Mouse (Mus musculus): Measurements from ENCODE around the gene Id4. TPM values are rescaled to one million over a fixed set of nuclear protein-coding genes. Genes with fewer than 3 reads are reported as not detected.

Gene Id4
- polyA plus RNA-seq (2016; fragmentation: Nextera tagmentation; extraction: Ambion mirVana) = 18.6 and 19.2 TPM in 2 replicates

DNA sequence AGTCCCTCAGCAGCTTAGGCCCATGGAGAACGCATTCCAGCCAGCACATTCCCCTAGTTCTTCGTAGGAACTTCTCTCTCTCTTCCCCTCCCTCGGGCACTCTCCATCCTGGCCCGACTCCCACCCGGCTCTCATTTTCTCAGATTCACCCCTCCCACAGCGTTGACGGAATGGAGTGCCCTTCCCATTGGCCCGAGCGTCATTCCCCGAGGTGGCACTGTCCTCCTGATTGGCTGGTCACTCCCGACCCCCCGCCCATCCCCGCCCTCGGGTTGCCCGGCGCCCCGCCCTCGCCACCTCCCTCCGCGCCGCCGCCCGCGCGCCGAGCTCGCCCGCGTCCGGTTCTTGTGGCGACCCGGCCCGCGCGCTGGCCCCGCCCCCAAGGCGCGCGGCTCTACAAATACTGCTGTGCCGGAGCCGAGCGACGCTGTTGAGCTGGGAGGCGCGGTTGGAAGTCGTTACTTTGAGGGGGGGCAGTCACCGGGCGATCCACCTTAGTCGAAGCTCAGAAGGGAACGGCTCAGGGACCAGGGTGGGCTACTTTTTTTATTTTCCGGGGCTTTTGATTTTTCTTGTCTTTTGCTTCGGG is at the start of gene Id4:
Gene Id4 (plus strand): TSS at position 539 of the 589 bp plus-strand sequence.
- Histone ChIP-seq H3K4me3 (peak within 1 kb of the TSS; percentile 86), H3K27ac (replicated peaks) (peak within 1 kb of the TSS; percentile 89), H3K27me3 (replicated peaks; ENCODE audit: low read depth, poor library complexity, severe bottlenecking) (peaks cover 32% of the 10 kb centered on the region), H3K9me3 (no peaks in the 10 kb centered on the region), H3K36me3 (replicated peaks) (no peaks in the 10 kb centered on the region), H3K4me1 (peaks cover 27% of the 10 kb centered on the region)
- under 1% methylated on average over 52 of the region's 52 CpGs for WGBS
- peak; percentile 98 for DNase-seq (ENCODE audit: low spot score)

DNA sequence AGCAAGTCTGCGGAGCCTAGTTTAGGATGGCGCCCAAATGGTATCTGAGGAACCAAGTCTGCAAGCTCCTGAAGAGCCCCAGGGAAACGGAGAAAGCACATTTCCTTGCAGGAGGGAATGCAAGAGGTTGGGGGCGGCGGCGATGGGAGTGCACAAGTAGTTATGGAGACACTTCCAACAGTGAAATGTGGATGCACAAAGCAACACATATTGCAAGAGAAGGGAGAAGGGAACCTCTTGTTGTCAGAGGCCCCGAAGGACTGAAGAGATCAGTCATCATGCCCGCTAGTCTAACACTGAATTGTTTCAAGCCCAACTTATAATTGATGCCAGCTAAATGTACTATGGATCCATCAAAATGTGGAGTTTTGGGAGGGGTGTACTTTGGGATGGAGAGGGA is 33.9 kb upstream of the Id4 start:
- no peaks in the 10 kb centered on the region for H3K9me3 ChIP-seq
- H3K4me1 ChIP-seq = peaks cover 34% of the 10 kb centered on the region
- no peaks in the 10 kb centered on the region for H3K36me3 ChIP-seq (replicated peaks)
- H3K27me3 ChIP-seq (replicated peaks; ENCODE audit: low read depth, poor library complexity, severe bottlenecking) = no peaks in the 10 kb centered on the region
- H3K4me3 ChIP-seq = peak overlapping the region; percentile 55
- 28% methylated on average over 8 of the region's 8 CpGs for WGBS
- DNase-seq (ENCODE audit: low spot score) = peak; percentile 57
- peak overlapping the region; percentile 92 for H3K27ac ChIP-seq (replicated peaks)

DNA sequence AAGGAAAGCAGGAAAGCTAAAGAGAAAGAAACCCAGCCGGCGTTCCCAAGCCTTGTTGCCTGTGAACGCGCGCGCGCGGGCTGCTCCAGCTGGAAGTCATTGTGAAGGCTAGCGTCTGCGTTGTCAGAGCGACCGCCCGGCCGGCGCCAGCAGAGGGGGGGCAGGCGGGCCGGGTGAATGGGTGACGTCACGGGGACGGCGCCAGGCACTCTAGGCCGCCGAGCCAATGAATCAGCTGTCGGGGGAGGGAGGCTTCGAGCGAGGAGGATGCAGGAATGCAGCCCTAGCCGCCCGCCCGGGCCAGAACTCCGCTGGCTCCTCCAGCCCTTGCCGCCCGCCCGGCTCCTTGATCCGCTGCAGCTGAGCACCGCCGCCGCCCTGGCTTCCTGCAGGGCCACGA is 33.3 kb upstream of the Id4 start:
- H3K27me3 ChIP-seq (replicated peaks; ENCODE audit: low read depth, poor library complexity, severe bottlenecking) = no peaks in the 10 kb centered on the region
- H3K4me3 ChIP-seq = peak overlapping the region; percentile 55
- under 1% methylated on average over 38 of the region's 38 CpGs for WGBS
- H3K9me3 ChIP-seq = no peaks in the 10 kb centered on the region
- H3K27ac ChIP-seq (replicated peaks) = peak overlapping the region; percentile 92
- peaks cover 34% of the 10 kb centered on the region for H3K4me1 ChIP-seq
- H3K36me3 ChIP-seq (replicated peaks) = no peaks in the 10 kb centered on the region
- peak; percentile 98 for DNase-seq (ENCODE audit: low spot score)

GRCm38 (mm10) chr13:48228114-48228513 is 32.9 kb upstream of the Id4 start:
- peak overlapping the region; percentile 92 for H3K27ac ChIP-seq (replicated peaks)
- WGBS = 15% methylated on average over 4 of the region's 4 CpGs
- peak overlapping the region; percentile 55 for H3K4me3 ChIP-seq
- H3K4me1 ChIP-seq = peaks cover 34% of the 10 kb centered on the region
- H3K9me3 ChIP-seq = no peaks in the 10 kb centered on the region
- no peaks in the 10 kb centered on the region for H3K27me3 ChIP-seq (replicated peaks; ENCODE audit: low read depth, poor library complexity, severe bottlenecking)
- no peak for DNase-seq (ENCODE audit: low spot score)
- H3K36me3 ChIP-seq (replicated peaks) = no peaks in the 10 kb centered on the region

DNA sequence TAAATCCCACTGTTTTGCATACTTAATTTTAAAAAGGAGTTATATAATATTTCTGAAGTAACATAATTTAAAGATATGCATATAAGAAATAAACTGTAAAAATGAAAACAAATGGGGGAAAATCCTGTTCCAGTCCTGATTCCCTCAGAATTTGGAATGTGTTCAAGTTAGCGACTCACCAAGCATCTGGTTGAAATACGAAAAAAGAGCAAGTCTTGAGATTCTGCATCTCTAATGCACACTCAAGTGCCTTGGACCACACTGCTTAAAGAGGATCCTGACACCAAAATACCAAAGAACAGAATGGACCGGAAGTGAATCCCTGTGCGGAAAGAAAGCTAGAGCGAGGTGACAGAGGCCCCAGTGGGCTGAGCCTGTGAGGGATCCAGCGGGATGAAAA is 30.0 kb upstream of the Id4 start:
- no peak for DNase-seq (ENCODE audit: low spot score)
- no peak overlapping the region; the same call in 1 of the 2 replicates for H3K27ac ChIP-seq (replicated peaks)
- peaks cover 34% of the 10 kb centered on the region for H3K4me1 ChIP-seq
- H3K4me3 ChIP-seq = no peak overlapping the region
- H3K9me3 ChIP-seq = no peaks in the 10 kb centered on the region
- no peaks in the 10 kb centered on the region for H3K36me3 ChIP-seq (replicated peaks)
- 42% methylated on average over 6 of the region's 6 CpGs for WGBS
- H3K27me3 ChIP-seq (replicated peaks; ENCODE audit: low read depth, poor library complexity, severe bottlenecking) = no peaks in the 10 kb centered on the region

- Histone ChIP-seq H3K4me1 (peaks cover 8% of the 10 kb centered on the region), H3K9me3 (no peaks in the 10 kb centered on the region), H3K27ac (replicated peaks) (no peak overlapping the region), H3K27me3 (replicated peaks; ENCODE audit: low read depth, poor library complexity, severe bottlenecking) (no peaks in the 10 kb centered on the region), H3K4me3 (no peak overlapping the region), H3K36me3 (replicated peaks) (no peaks in the 10 kb centered on the region)
- WGBS = 89% methylated on average over 4 of the region's 4 CpGs
- DNase-seq (ENCODE audit: low spot score) = no peak
Measured at GRCm38 (mm10) chr13:48236436-48236835, 24.6 kb upstream of the Id4 start.

GRCm38 (mm10) chr13:48236865-48237264 is 24.2 kb upstream of the Id4 start:
- WGBS = 88% methylated on average over 7 of the region's 7 CpGs
- no peak overlapping the region for H3K27ac ChIP-seq (replicated peaks)
- no peak for DNase-seq (ENCODE audit: low spot score)

GRCm38 (mm10) chr13:48237516-48237915 is 23.5 kb upstream of the Id4 start:
- H3K27ac ChIP-seq (replicated peaks) = no peak overlapping the region
- H3K27me3 ChIP-seq (replicated peaks; ENCODE audit: low read depth, poor library complexity, severe bottlenecking) = no peaks in the 10 kb centered on the region
- DNase-seq (ENCODE audit: low spot score) = peak; percentile 20
- H3K36me3 ChIP-seq (replicated peaks) = no peaks in the 10 kb centered on the region
- peaks cover 4% of the 10 kb centered on the region; the same call in 1 of the 2 replicates for H3K4me1 ChIP-seq
- H3K4me3 ChIP-seq = no peak overlapping the region
- no peaks in the 10 kb centered on the region for H3K9me3 ChIP-seq
- WGBS = 14% methylated on average over 4 of the region's 4 CpGs

More at GRCm38 (mm10) chr13:48236865-48237264, 24.2 kb upstream of the Id4 start:
- Histone ChIP-seq H3K27me3 (replicated peaks; ENCODE audit: low read depth, poor library complexity, severe bottlenecking) (no peaks in the 10 kb centered on the region), H3K9me3 (no peaks in the 10 kb centered on the region), H3K4me1 (peaks cover 4% of the 10 kb centered on the region; the same call in 1 of the 2 replicates), H3K36me3 (replicated peaks) (no peaks in the 10 kb centered on the region), H3K4me3 (no peak overlapping the region)

DNA sequence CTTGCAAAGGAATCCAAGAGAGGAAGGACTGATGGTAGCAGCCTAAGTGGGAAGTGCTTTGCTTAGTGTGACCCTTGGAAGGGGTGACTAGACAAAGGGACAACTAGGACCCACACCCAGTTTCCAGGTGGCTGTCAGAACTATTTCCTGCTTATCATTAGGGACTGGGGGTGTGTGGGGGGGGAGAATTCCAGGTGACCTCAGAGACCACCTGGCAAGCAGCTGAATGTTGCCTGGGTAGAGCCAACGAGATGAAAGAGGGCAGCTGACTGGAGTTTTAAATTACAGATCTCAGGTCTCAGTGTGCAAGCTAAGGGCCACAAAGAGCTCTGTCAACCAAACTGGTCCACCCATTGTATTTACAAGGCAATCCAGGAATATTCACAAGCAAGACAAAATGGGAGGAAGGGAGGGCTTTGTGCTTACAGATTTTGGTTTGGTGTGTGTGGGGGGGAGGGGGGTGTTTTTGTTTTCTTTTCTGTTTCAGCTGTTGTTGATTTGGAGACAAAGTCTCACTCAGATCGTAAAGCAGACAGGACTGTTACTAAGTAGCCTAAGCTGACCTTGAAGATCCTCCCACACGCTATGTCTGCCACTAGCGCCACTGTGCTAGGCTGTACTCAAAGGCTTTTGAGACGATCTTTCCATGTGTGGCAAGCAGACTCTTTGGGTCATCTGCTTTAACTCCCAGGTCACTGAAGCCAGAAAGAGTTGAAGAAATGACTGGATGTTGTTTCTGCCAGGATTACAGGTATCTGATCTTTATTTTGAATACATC is 15.6 kb upstream of the Id4 start:
- H3K36me3 ChIP-seq (replicated peaks) = no peaks in the 10 kb centered on the region
- H3K27ac ChIP-seq (replicated peaks) = peak overlapping the region; percentile 24; the same call in 1 of the 2 replicates
- H3K4me3 ChIP-seq = no peak overlapping the region
- no peaks in the 10 kb centered on the region for H3K27me3 ChIP-seq (replicated peaks; ENCODE audit: low read depth, poor library complexity, severe bottlenecking)
- WGBS = 31% methylated on average over 5 of the region's 5 CpGs
- DNase-seq (ENCODE audit: low spot score) = no peak
- peaks cover 10% of the 10 kb centered on the region for H3K4me1 ChIP-seq
- no peaks in the 10 kb centered on the region for H3K9me3 ChIP-seq

DNA sequence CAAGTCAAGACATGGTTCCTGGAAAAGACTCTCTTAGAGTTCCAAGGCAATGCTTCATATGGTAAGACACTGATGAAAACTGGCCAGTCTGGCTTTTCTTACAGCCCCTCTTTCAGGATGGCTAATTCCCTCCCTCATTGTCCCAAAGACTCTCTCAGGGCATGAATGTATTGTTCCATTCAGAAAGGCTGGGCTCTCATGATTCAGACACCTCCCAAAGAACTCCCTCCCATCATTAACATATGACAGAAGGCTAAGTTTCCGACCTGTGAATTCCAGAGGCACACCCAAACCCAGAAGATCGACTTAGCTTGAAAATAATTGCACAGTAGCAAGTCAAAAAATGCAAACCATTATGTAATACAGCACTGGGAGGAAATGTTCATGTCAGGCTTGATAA is 8.5 kb upstream of the Id4 start:
- Histone ChIP-seq H3K27me3 (replicated peaks; ENCODE audit: low read depth, poor library complexity, severe bottlenecking) (0 out of 2 replicates have a peak, but pooled peaks cover under 1% of the 10 kb centered on the region), H3K27ac (replicated peaks) (no peak overlapping the region), H3K9me3 (peaks cover 9% of the 10 kb centered on the region), H3K36me3 (replicated peaks) (no peaks in the 10 kb centered on the region), H3K4me3 (no peak overlapping the region), H3K4me1 (0 out of 2 replicates have a peak, but pooled peaks cover 7% of the 10 kb centered on the region)
- WGBS = 62% methylated on average over 2 of the region's 2 CpGs
- no peak for DNase-seq (ENCODE audit: low spot score)

DNA sequence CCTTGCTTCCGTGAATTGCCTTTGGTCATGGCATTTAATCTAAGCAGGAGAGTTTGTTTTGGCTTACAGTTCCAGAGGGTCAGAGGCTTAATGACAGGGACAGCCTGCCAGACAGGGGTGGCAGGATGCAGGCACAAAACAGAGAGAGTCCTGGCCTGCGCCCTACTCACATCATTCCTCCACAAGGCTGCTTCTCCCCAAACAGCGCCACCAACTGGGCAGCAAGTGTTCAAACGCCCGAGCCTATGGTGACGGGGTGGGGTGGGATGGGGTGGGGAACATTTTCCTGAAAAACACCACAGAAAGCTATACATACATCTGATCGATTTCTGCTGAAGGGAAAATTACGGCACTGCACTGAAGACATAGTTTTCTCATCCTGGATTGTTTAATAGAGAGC is 6.0 kb upstream of the Id4 start:
- H3K4me1 ChIP-seq = peaks cover 15% of the 10 kb centered on the region
- no peaks in the 10 kb centered on the region for H3K36me3 ChIP-seq (replicated peaks)
- peaks cover 9% of the 10 kb centered on the region for H3K9me3 ChIP-seq
- WGBS = 86% methylated on average over 8 of the region's 8 CpGs
- no peak overlapping the region for H3K4me3 ChIP-seq
- H3K27me3 ChIP-seq (replicated peaks; ENCODE audit: low read depth, poor library complexity, severe bottlenecking) = peaks cover 8% of the 10 kb centered on the region; the same call in 1 of the 2 replicates
- no peak for DNase-seq (ENCODE audit: low spot score)
- no peak overlapping the region for H3K27ac ChIP-seq (replicated peaks)

- Histone ChIP-seq H3K4me3 (peak overlapping the region; percentile 86), H3K27me3 (replicated peaks; ENCODE audit: low read depth, poor library complexity, severe bottlenecking) (peaks cover 32% of the 10 kb centered on the region), H3K36me3 (replicated peaks) (no peaks in the 10 kb centered on the region), H3K9me3 (no peaks in the 10 kb centered on the region), H3K4me1 (peaks cover 27% of the 10 kb centered on the region), H3K27ac (replicated peaks) (peak overlapping the region; percentile 89)
- peak; percentile 75 for DNase-seq (ENCODE audit: low spot score)
- under 1% methylated on average over 98 of the region's 98 CpGs for WGBS
Measured at GRCm38 (mm10) chr13:48261341-48262221, 553 bp downstream of the Id4 start.
